Mouse (Mus musculus) MN1 (cell line): ENCODE results near the gene 4930451I11Rik.
A peak's percentile ranks its signal among the peaks of the same experiment; 100 is the strongest.

Experiments used
- DNase-seq: peaks from one replicate; pipeline ENCODE4 v3.0.0-alpha.2; 2016; ENCODE audit warnings: low spot score

4930451I11Rik gene

GRCm38 (mm10) chr7:126833294-126833693 lies 1.9 kb upstream of the 4930451I11Rik start:
- DNase-seq = no peak

GRCm38 (mm10) chr7:126832036-126832598 lies 678 bp upstream of the 4930451I11Rik start:
- peak; percentile 90 for DNase-seq

- no peak for DNase-seq
Observed at GRCm38 (mm10) chr7:126825952-126826351, 5.5 kb downstream of the 4930451I11Rik start.

- no peak for DNase-seq
Observed at GRCm38 (mm10) chr7:126825403-126825802, 6.0 kb downstream of the 4930451I11Rik start.

GRCm38 (mm10) chr7:126823940-126824339 lies 7.5 kb downstream of the 4930451I11Rik start:
- DNase-seq = no peak

- DNase-seq = peak; percentile 53
Observed at GRCm38 (mm10) chr7:126823202-126823711, 8.2 kb downstream of the 4930451I11Rik start.

GRCm38 (mm10) chr7:126822741-126823140 lies 8.7 kb downstream of the 4930451I11Rik start:
- no peak for DNase-seq

GRCm38 (mm10) chr7:126821835-126822511 lies 9.5 kb downstream of the 4930451I11Rik start:
- peak; percentile 88 for DNase-seq

- no peak for DNase-seq
Observed at GRCm38 (mm10) chr7:126818818-126819217, 12.6 kb downstream of the 4930451I11Rik start.

GRCm38 (mm10) chr7:126817595-126817994 lies 13.8 kb downstream of the 4930451I11Rik start:
- no peak for DNase-seq

GRCm38 (mm10) chr7:126816494-126816893 lies 14.9 kb downstream of the 4930451I11Rik start:
- no peak for DNase-seq

- peak; percentile 42 for DNase-seq
Observed at GRCm38 (mm10) chr7:126815726-126816222, 15.7 kb downstream of the 4930451I11Rik start.

GRCm38 (mm10) chr7:126809723-126810369 lies 21.6 kb downstream of the 4930451I11Rik start:
- no peak for DNase-seq

- DNase-seq = peak; percentile 94
Observed at GRCm38 (mm10) chr7:126808703-126809455, 22.6 kb downstream of the 4930451I11Rik start.

GRCm38 (mm10) chr7:126807405-126807804 lies 24.0 kb downstream of the 4930451I11Rik start:
- DNase-seq = peak; percentile 57

GRCm38 (mm10) chr7:126806956-126807355 lies 24.5 kb downstream of the 4930451I11Rik start:
- peak; percentile 74 for DNase-seq

- no peak for DNase-seq
Observed at GRCm38 (mm10) chr7:126803751-126804150, 27.7 kb downstream of the 4930451I11Rik start.

- peak; percentile 68 for DNase-seq
Observed at GRCm38 (mm10) chr7:126803181-126803580, 28.3 kb downstream of the 4930451I11Rik start.

GRCm38 (mm10) chr7:126802134-126802889 lies 29.1 kb downstream of the 4930451I11Rik start:
- no peak for DNase-seq

GRCm38 (mm10) chr7:126801057-126801422 lies 30.4 kb downstream of the 4930451I11Rik start:
- no peak for DNase-seq
